Mouse (Mus musculus) effector memory CD4-positive, alpha-beta T cell, adult 7 months (primary cell): Measurements from ENCODE around the gene Tbx22. TPM values are rescaled to one million over a fixed set of nuclear protein-coding genes. Genes with fewer than 3 reads are reported as not detected.

Source experiments
- polyA plus RNA-seq: library from polyadenylated mRNA; unstranded; fragments of 100-300 nt; shearing (Covaris generic); gene quantifications from one replicate; pipeline ENCODE4 v1.2.1, GENCODE M21; 2017

Tbx22 gene
- polyA plus RNA-seq, result not detected

DNA sequence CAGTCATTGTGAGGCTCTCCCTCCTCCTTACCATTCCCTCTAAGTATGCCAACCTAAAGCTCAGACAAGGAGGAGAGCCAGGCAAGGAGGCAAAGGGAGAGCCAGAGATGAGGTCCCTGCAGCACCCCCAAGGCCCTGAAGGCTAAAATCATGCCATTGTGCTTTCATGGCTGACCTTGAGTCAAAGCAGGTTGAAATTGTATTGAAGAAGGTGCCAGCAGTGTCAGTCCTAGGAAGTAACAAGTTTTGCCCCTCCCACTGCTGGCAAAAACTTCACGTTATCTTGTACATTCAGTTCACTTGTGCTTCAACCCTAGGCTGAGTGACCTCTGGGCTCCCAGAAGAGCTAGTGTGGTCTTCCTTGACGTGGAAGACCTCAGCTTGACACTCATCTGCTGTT, at the start of gene Tbx22:
TSS of gene Tbx22 (plus strand) at position 301 of the 400 bp plus-strand sequence.

Other genes starting within 250 kb of the Tbx22 start
- not detected for gene Tent5d, start 124.6 kb downstream of the Tbx22 start, polyA plus RNA-seq
- 15.2 TPM for gene 2610002M06Rik, start 148.4 kb downstream of the Tbx22 start, polyA plus RNA-seq